Mouse (Mus musculus): Measurements from ENCODE around the gene Trim16.

DNA sequence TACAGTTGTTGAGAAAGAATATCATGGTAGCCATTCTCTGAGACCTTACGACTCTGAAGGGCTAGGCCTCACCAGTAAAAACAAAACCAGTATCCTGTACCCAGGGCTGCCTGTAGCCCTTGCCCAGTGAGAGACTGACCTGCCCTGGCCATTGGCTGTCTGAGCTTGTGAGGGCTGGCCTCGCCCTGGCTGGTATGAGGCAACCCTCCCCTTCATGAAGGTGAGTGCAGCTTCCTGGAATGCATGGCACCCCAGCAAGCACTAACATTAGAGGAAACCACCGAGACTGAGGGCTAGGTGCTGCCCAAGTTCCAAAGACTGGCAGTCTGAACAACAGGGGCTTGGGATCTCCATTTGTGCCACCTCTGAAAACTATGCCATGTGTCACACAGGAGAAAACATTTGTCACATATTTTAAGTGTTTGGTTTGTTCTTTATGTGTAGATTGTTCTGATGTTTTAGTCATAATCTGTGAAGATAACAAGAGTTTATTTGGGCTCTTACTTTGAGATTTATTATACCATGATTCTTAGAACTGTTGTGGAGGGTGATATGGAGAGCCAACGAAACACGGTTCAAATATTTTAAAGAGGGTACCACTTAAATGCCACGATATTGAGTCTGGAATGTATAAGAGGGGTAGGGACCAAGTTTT, 5.9 kb upstream of the Trim16 start:
- TF ChIP-seq CTCF (IDR thresholded peaks at IDR 0.05; ENCODE audit: control insufficient read depth, insufficient read depth, insufficient read length) (no peak), MYOG (IDR thresholded peaks at IDR 0.05; ENCODE audit: control insufficient read depth, extremely low read depth, insufficient read length) (no peak), USF1 (IDR thresholded peaks at IDR 0.05; ENCODE audit: low read depth) (no peak)
